Mouse (Mus musculus): ENCODE results near the gene Exoc1. TPM values are rescaled to one million over a fixed set of nuclear protein-coding genes. Genes with fewer than 3 reads are reported as not detected.

Gene Exoc1
- polyA plus RNA-seq (2016; fragmentation: Nextera tagmentation; extraction: Ambion mirVana): 55.2 and 61.0 TPM in 2 replicates

DNA sequence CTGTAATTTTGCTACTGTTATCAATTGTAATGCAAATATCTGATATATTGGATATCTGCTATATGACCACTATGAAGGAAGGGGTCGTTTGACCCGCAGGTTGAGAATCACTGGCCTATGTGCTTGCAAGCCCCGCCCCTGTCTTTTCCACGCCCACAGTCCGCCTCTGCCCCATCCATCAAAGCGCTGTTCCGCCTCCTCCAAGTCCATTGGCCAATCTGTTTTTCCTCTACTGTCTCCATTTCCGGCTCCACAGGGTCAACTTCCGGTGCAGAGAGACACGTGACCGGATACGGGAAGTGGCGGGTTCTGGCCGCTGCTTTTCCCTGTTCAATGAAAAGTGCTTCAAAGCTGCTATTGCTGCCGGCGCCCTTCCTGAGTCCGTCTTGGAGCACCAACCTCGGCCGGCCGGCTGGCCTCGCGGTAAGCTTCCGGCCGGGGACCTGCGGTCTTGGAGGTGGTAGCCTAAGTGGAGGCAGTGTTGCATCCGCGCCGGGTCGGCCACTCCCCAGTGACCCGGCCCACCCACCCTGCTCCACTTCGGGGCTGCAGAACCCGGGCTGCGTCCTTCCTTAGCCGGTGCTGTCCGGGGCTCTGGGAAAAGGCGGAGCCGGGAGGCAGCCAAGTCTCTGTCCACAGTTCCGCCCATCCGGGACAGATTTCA lies at the start of gene Exoc1:
TSS of gene Exoc1 (plus strand) at position 272 of the 664 bp plus-strand sequence.
- peak within 1 kb of the TSS; percentile 67 for H3K27ac ChIP-seq
- WGBS: under 1% methylated on average over 39 of the region's 39 CpGs
- peaks cover 6% of the 10 kb centered on the region; the same call in 1 of the 2 replicates for H3K36me3 ChIP-seq (replicated peaks)
- ATAC-seq (ENCODE audit: low FRiP score): peak; percentile 100
- H3K4me1 ChIP-seq: peaks cover 15% of the 10 kb centered on the region
- H3K27me3 ChIP-seq: no peaks in the 10 kb centered on the region
- H3K9me3 ChIP-seq: no peaks in the 10 kb centered on the region
- H3K4me3 ChIP-seq (replicated peaks): peak within 1 kb of the TSS; percentile 86
- peak within 1 kb of the TSS; percentile 78 for H3K9ac ChIP-seq
- H3K4me2 ChIP-seq: peak within 1 kb of the TSS; percentile 93

DNA sequence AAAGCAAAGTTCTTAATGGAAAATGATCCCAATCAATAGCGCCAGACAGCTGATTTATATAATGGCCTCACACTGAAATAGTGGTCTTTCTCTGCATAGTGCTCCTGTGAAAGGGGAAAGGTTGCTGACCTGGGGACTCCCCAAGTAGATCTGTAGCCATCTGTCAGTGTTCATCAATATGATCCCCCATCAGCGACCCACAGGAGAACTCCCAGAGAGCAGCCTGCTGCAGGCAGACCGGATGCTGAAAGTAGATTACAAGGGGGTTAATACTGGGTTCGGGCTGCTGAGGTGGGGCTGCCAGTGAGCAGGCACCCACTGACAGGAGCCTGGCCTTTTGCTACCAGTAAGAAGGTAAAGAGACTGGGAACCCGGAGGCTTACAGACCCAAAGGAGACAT lies 45.3 kb upstream of the Exoc1 start, which contains the start of gene Gm7271:
TSS of gene Gm7271 (plus strand) at position 230 of the 400 bp plus-strand sequence.
- H3K27ac ChIP-seq: no peak within 1 kb of the TSS
- H3K36me3 ChIP-seq (replicated peaks): no peaks in the 10 kb centered on the region
- H3K4me2 ChIP-seq: no peak within 1 kb of the TSS
- H3K27me3 ChIP-seq: no peaks in the 10 kb centered on the region
- no peak within 1 kb of the TSS for H3K4me3 ChIP-seq (replicated peaks)
- H3K9ac ChIP-seq: no peak within 1 kb of the TSS
- H3K9me3 ChIP-seq: no peaks in the 10 kb centered on the region
- H3K4me1 ChIP-seq: no peaks in the 10 kb centered on the region
- ATAC-seq (ENCODE audit: low FRiP score): no peak
- 60% methylated on average over 5 of the region's 5 CpGs for WGBS

GRCm38 (mm10) chr5:76495126-76495525 lies 34.0 kb upstream of the Exoc1 start:
- Histone ChIP-seq H3K27me3 (no peaks in the 10 kb centered on the region), H3K4me1 (no peaks in the 10 kb centered on the region), H3K4me2 (no peak overlapping the region), H3K9ac (no peak overlapping the region), H3K9me3 (no peaks in the 10 kb centered on the region), H3K27ac (no peak overlapping the region), H3K4me3 (replicated peaks) (no peak overlapping the region), H3K36me3 (replicated peaks) (no peaks in the 10 kb centered on the region)
- WGBS: 75% methylated on average over 13 of the region's 13 CpGs
- ATAC-seq (ENCODE audit: low FRiP score): no peak

DNA sequence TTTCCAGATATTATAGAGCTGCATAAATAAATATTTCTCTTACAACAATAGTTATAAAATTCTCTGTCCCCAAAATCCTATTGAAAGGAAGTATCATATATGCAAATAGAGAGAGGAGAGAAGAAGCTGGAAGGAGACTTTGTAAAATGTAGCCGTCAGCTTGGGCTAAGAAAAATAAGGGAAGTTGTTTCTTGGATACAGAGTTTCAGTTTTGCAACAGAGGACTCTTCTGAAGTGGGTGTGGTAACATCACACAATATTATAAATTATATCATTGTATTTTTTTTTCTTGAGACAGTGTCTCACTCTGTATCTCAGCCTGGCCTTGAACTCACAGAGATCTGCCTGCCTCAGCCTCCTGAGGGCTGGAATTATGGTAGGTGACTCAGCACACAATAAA lies 6.7 kb upstream of the Exoc1 start:
- H3K27me3 ChIP-seq: no peaks in the 10 kb centered on the region
- no peaks in the 10 kb centered on the region for H3K36me3 ChIP-seq (replicated peaks)
- H3K9ac ChIP-seq: no peak overlapping the region
- no peaks in the 10 kb centered on the region for H3K9me3 ChIP-seq
- no peak overlapping the region for H3K4me2 ChIP-seq
- H3K4me1 ChIP-seq: no peaks in the 10 kb centered on the region
- 94% methylated on average over 1 of the region's 1 CpGs for WGBS
- no peak for ATAC-seq (ENCODE audit: low FRiP score)
- no peak overlapping the region for H3K27ac ChIP-seq
- H3K4me3 ChIP-seq (replicated peaks): no peak overlapping the region

- Histone ChIP-seq H3K4me1 (peaks cover under 1% of the 10 kb centered on the region; the same call in 1 of the 2 replicates), H3K27me3 (no peaks in the 10 kb centered on the region), H3K4me3 (replicated peaks) (no peak overlapping the region), H3K4me2 (no peak overlapping the region), H3K9ac (no peak overlapping the region), H3K36me3 (replicated peaks) (no peaks in the 10 kb centered on the region), H3K27ac (no peak overlapping the region), H3K9me3 (no peaks in the 10 kb centered on the region)
- no peak for ATAC-seq (ENCODE audit: low FRiP score)
- WGBS: 78% methylated on average over 5 of the region's 5 CpGs
Observed at GRCm38 (mm10) chr5:76524623-76525022, 4.5 kb upstream of the Exoc1 start.

- no peaks in the 10 kb centered on the region for H3K36me3 ChIP-seq (replicated peaks)
- peaks cover 5% of the 10 kb centered on the region for H3K4me1 ChIP-seq
- 47% methylated on average over 4 of the region's 4 CpGs for WGBS
- H3K9ac ChIP-seq: no peak overlapping the region
- ATAC-seq (ENCODE audit: low FRiP score): no peak
- no peaks in the 10 kb centered on the region for H3K9me3 ChIP-seq
- no peak overlapping the region for H3K27ac ChIP-seq
- no peak overlapping the region for H3K4me2 ChIP-seq
- H3K4me3 ChIP-seq (replicated peaks): no peak overlapping the region
- H3K27me3 ChIP-seq: no peaks in the 10 kb centered on the region
Observed at GRCm38 (mm10) chr5:76525066-76525465, 4.0 kb upstream of the Exoc1 start.

DNA sequence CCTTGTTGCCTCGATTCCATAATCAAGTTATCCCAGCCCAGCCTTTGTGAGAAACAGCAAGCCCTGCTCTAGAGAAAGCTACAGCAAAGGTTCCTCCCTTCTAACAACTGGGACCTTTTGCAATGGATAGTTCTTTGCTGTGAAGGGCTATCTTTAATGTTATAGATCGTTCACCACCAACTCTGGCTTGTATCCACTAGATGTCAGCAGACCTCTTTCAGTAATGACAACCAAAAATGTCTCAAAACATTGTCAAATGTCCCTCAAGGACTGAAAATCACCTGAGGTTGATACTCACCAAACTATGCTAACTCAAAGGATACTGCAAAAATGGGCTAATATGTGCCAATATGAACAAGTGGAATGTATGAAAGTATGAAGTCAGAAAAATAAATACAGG lies 3.3 kb upstream of the Exoc1 start:
- Histone ChIP-seq H3K9me3 (no peaks in the 10 kb centered on the region), H3K9ac (no peak overlapping the region), H3K27me3 (no peaks in the 10 kb centered on the region), H3K4me2 (no peak overlapping the region), H3K27ac (no peak overlapping the region), H3K4me3 (replicated peaks) (no peak overlapping the region), H3K36me3 (replicated peaks) (no peaks in the 10 kb centered on the region), H3K4me1 (peaks cover 12% of the 10 kb centered on the region)
- WGBS: 49% methylated on average over 2 of the region's 2 CpGs
- ATAC-seq (ENCODE audit: low FRiP score): no peak

- Histone ChIP-seq H3K4me3 (replicated peaks) (peak overlapping the region; percentile 86), H3K27me3 (no peaks in the 10 kb centered on the region), H3K27ac (peak overlapping the region; percentile 67; the same call in 1 of the 2 replicates), H3K9ac (peak overlapping the region; percentile 78), H3K4me1 (peaks cover 15% of the 10 kb centered on the region), H3K9me3 (no peaks in the 10 kb centered on the region), H3K36me3 (replicated peaks) (peaks cover 6% of the 10 kb centered on the region; the same call in 1 of the 2 replicates), H3K4me2 (peak overlapping the region; percentile 93)
- peak; percentile 9; the same call in 1 of the 2 replicates for ATAC-seq (ENCODE audit: low FRiP score)
- 11% methylated on average over 9 of the region's 9 CpGs for WGBS
Observed at GRCm38 (mm10) chr5:76529704-76530066, 574 bp downstream of the Exoc1 start.

DNA sequence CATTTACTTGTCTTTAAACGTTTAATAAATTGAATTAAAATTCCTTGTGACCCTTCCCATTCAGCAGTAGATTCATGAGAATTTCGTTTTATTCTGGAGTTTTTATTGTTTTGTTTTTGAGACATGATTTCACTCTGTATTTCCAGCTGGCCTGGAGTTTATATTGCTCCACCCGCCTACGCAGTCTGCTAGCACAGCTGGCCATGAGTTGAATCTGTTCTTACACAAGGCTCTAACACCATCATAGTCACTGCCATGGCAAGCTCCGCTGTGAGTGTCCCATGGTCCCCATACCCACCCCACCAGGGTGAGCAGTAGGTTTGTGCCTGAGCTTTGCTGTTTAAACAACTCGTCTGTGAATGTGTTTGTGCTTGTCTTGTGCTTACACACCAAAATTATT lies 4.1 kb downstream of the Exoc1 start:
- no peak for ATAC-seq (ENCODE audit: low FRiP score)
- no peak overlapping the region for H3K4me2 ChIP-seq
- WGBS: 86% methylated on average over 6 of the region's 6 CpGs

GRCm38 (mm10) chr5:76536231-76536630 lies 7.1 kb downstream of the Exoc1 start:
- 71% methylated on average over 1 of the region's 1 CpGs for WGBS
- H3K4me3 ChIP-seq (replicated peaks): no peak overlapping the region

More for the DNA sequence above, 4.1 kb downstream of the Exoc1 start:
- H3K9ac ChIP-seq: no peak overlapping the region
- no peak overlapping the region for H3K27ac ChIP-seq
- H3K36me3 ChIP-seq (replicated peaks): peaks cover 34% of the 10 kb centered on the region
- H3K4me3 ChIP-seq (replicated peaks): no peak overlapping the region
- no peaks in the 10 kb centered on the region for H3K9me3 ChIP-seq
- no peaks in the 10 kb centered on the region for H3K27me3 ChIP-seq
- H3K4me1 ChIP-seq: peaks cover 15% of the 10 kb centered on the region

DNA sequence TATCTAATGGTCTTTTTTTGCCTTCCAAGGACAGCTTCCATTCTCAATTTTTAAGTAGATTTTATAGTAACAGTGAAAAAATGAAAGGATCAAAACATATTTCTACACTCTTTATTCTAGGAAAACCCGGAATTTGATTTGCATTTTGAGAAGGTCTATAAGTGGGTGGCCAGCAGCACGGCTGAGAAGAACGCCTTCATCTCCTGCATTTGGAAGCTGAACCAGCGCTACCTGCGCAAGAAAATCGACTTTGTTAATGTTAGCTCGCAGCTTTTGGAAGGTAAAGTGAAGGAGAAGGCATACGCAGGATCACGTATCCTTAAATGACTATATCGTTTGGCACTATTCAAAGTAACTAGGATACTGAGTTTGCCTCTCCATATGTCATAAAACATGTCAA lies 8.5 kb downstream of the Exoc1 start:
- H3K27ac ChIP-seq: no peak overlapping the region
- H3K9me3 ChIP-seq: no peaks in the 10 kb centered on the region
- H3K36me3 ChIP-seq (replicated peaks): peaks cover 55% of the 10 kb centered on the region
- ATAC-seq (ENCODE audit: low FRiP score): no peak
- H3K9ac ChIP-seq: no peak overlapping the region
- no peak overlapping the region for H3K4me3 ChIP-seq (replicated peaks)
- no peaks in the 10 kb centered on the region for H3K4me1 ChIP-seq
- no peak overlapping the region for H3K4me2 ChIP-seq
- no peaks in the 10 kb centered on the region for H3K27me3 ChIP-seq
- 98% methylated on average over 10 of the region's 10 CpGs for WGBS

More at GRCm38 (mm10) chr5:76536231-76536630, 7.1 kb downstream of the Exoc1 start:
- Histone ChIP-seq H3K4me2 (no peak overlapping the region), H3K27me3 (no peaks in the 10 kb centered on the region), H3K27ac (no peak overlapping the region), H3K4me1 (0 out of 2 replicates have a peak, but pooled peaks cover under 1% of the 10 kb centered on the region), H3K9ac (no peak overlapping the region), H3K36me3 (replicated peaks) (peaks cover 45% of the 10 kb centered on the region), H3K9me3 (no peaks in the 10 kb centered on the region)
- ATAC-seq (ENCODE audit: low FRiP score): no peak

- no peaks in the 10 kb centered on the region for H3K9me3 ChIP-seq
- no peak for ATAC-seq (ENCODE audit: low FRiP score)
- no peaks in the 10 kb centered on the region for H3K4me1 ChIP-seq
- no peak overlapping the region for H3K4me2 ChIP-seq
- H3K27me3 ChIP-seq: no peaks in the 10 kb centered on the region
- H3K36me3 ChIP-seq (replicated peaks): peaks cover 73% of the 10 kb centered on the region
- no peak overlapping the region for H3K4me3 ChIP-seq (replicated peaks)
- H3K27ac ChIP-seq: no peak overlapping the region
- H3K9ac ChIP-seq: no peak overlapping the region
- WGBS: 65% methylated on average over 8 of the region's 8 CpGs
Observed at GRCm38 (mm10) chr5:76540181-76540580, 11.1 kb downstream of the Exoc1 start.

GRCm38 (mm10) chr5:76540842-76541241 lies 11.7 kb downstream of the Exoc1 start:
- H3K4me3 ChIP-seq (replicated peaks): no peak overlapping the region
- no peak overlapping the region for H3K4me2 ChIP-seq
- H3K27ac ChIP-seq: no peak overlapping the region
- H3K4me1 ChIP-seq: no peaks in the 10 kb centered on the region
- H3K9me3 ChIP-seq: no peaks in the 10 kb centered on the region
- ATAC-seq (ENCODE audit: low FRiP score): no peak
- no peak overlapping the region for H3K9ac ChIP-seq
- H3K36me3 ChIP-seq (replicated peaks): peaks cover 72% of the 10 kb centered on the region
- no peaks in the 10 kb centered on the region for H3K27me3 ChIP-seq

All from forebrain, embryonic 12.5 days (tissue).